Mouse (Mus musculus) gastrocnemius, postnatal 4 days (tissue): Measurements from ENCODE around the gene Grid2. TPM values are rescaled to one million over a fixed set of nuclear protein-coding genes. Genes with fewer than 3 reads are reported as not detected.

Experiments used
- DNase-seq, 2 experiments: peaks; one replicate each; pipeline ENCODE4 v3.0.0; 2021 to 2022; ENCODE audit warnings: low spot score in 2 of 2, mixed read lengths in 2 of 2
- total RNA-seq, 2 experiments: library from RNA; stranded (reverse); gene quantifications; 2 replicates each; pipeline ENCODE4 v1.2.3; 2021

The Grid2 gene
- total RNA-seq, 2 experiments from 2014 or later: 1.2 to 1.6 TPM

DNA sequence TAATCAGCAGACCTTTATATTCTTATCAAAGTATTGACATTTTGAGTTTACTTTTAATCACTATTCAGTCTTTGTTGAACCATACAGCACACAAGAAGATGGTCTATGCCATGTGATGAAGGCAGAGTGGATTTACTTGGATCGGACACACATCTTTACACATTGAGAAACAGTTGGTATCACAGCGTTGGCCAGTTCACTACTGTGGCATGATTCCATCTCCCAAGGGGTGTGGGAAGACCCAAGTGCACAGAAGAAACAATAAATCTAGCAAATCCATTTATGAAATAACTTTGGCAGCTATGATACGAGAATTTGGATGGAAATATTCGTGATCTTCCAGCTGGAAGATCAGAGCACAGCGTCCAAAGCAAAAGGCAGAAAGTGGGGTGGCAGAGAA is 792.3 kb downstream of the Grid2 start:
- DNase-seq: no peak

DNA sequence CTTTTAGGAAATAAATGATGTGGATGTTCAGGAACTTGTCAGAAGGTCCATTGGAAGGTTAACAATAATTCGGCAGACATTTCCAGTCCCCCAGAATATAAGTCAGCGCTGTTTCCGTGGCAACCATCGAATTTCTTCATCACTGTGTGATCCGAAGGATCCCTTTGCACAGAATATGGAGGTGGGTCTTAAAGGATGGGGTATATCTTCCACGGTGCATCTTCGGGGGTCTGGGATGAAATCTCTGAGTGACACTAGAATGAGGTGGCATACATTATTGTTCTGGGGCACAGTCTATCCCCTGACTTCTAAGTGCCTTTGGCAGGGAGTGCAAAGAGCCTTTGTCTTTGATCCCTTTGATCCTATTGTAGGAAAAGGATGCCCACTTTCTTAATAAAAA is 808.2 kb downstream of the Grid2 start:
- DNase-seq: no peak

DNA sequence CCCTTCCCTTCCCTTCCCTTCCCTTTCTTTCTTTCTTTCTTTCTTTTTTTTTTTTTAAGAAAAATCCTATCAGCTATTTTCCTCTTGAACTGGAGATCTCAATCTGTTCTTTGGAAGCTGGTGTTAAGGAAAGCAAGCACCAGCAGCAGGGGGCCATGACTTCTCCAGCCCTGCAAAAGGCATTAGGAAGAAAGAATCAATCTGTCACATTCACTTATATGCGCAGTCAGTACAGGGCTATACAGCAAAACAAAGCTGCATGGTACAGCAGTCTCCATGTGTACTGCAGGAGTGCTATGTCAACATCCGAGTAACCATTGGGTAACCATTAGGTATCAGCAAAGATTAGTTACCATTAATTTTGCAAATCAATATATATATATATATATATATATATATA is 809.0 kb downstream of the Grid2 start:
- no peak for DNase-seq

DNA sequence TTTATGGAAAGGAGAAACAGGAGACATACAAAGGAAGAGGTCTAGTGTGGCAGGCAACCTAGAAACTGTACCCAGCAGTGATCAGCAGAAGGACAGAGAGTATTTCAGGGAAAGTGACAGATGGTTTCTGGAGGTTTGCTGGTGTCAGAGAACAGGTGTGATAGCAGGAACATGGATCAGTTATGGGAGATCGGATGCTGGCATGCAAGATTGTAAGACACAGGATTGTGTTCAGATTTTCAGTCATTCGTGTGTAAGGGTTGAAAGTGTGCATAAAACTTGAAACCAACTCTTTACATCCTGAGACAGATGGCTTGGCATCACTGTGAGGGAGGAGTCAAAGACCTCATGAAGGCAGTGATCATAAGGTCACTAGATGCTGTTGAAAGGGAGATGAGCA is 817.7 kb downstream of the Grid2 start:
- no peak for DNase-seq

DNA sequence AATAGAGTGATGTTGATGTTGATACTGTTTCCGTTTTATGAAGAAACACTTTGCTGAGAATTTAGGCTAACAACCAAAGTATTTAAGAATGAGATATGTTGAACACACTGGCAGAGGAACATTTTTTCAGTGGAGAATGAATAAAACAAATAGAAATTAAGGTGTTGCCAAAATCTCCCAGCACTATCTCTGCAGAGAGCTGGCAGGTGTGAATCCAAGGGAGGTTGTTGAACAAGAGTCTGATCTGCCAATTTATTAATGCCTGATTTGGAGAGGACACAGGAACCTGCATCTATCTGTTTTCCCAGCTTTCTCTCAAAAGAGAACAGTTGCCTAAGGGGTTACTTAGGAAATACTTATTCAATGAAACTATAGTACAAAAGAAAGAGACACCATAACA is 822.2 kb downstream of the Grid2 start:
- no peak for DNase-seq

DNA sequence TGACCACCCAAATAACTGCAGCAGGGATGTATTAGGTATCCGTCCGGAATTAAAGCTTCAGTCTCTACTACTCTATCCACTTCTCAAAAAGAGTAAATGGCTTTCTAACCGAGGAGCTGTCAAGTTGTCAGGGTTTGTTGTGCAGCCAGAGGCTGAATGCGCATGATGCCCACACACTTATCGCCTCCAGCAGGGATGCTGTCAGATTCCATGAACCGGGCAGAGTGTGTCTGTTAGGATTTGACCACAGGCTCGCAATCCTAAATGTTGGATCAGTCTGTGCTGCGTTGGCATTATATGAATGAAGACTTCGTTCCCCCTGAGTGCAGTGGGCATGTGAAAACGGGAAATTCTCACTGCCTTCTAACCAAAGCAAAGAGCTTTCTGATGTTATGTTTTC is 843.0 kb downstream of the Grid2 start:
- DNase-seq: no peak

DNA sequence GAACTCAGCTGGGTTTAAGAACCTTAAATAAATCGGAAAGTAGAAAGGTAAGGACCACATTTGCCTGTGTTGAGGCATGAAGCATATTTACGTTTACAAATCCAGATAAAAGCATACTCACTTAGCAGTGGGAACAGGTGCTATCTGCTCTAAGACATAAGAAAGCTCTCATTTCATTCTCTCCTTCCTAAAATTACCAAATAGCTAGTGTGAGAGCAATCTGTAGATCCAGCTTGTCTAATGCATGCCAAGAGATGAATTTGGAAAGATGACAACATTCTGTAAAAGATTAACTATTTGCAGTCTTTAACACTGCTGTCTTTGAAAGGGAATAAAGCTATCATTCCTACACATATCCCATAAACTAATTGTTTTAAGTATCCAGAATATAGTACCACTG is 858.9 kb downstream of the Grid2 start:
- no peak for DNase-seq

DNA sequence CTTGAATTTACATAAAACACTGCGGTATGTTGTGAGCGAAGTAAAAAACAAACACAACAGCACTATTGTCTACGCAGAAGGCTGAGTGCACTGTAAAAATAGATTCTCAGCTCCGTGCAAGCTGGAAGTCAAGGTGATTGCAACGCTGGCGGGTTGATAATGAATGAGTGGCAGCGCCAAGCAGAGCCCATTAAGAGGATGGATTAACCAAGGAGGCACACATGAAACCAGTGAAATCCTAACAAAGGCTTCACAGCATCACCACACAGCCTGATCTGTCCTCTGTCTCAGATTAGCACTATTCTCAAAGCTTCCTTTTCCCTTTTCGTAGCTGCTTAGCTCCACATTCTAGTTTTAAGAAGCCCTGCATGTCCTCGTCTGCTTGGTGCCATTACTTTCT is 880.6 kb downstream of the Grid2 start:
- no peak for DNase-seq

DNA sequence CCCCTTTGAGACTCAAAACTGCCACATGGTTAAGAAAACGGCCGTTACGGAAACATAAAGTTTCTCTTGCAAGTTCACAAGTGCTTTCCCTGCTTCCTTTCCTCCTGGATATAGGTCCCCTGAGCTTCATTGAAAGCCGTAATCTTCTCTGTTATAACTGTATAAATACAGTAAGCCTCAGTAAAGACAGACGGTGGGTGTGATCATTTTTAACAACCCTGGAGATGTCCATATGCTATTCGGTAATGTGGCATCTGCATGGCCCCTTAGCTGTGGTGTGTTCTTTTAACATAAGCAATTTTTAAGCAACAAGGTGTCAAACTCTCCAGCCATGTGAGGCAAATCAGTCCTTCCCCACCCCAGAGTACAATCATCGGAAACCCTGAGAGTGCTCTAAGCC is 892.9 kb downstream of the Grid2 start:
- no peak for DNase-seq

DNA sequence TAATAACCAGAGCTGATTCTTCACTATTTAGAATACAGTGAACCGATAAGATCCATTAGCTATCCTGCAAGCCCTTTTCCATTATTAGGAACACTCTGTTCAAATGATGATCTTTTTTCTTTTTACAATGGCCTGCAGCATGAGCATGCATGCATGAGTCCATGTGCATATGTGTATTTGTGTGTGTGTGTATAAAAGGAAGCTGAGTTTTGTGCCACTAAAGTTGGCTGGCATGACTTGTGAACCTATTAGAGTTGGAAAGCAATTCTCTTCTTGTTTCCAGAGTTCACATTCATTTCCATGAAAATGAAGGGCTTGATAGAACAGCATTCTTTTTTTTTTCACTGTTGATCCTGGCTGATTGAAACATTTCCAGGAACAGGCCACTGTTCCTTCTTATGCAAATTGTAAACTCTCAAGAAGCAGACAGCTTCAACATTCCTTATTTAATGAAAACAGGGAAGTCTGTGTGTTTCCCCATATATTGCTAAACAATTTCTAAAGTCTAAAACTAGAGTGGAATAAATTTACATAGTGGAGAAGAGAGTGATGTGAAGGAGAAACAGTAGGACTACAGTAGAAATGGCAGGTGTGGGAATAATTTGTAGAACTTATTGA is 919.4 kb downstream of the Grid2 start:
- no peak for DNase-seq

DNA sequence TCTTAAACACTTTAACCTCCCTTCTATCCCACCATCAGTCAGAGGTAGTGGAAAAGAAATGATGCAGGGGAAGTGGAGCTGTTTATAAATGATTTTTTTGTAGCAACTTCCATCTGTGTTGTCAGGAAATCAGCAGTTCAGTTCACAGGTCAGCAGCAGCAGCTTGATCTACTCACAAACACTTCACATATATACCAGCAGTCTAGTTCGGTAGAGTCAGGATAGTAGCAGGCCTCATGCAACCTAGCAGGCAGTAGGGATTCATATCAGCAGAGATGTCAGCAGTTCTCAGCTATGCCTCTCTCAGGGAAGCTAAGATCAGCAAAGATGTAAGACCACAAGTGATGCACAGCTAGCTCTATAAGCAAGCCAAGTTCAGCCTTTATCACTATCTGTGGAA is 938.0 kb downstream of the Grid2 start:
- DNase-seq: no peak

DNA sequence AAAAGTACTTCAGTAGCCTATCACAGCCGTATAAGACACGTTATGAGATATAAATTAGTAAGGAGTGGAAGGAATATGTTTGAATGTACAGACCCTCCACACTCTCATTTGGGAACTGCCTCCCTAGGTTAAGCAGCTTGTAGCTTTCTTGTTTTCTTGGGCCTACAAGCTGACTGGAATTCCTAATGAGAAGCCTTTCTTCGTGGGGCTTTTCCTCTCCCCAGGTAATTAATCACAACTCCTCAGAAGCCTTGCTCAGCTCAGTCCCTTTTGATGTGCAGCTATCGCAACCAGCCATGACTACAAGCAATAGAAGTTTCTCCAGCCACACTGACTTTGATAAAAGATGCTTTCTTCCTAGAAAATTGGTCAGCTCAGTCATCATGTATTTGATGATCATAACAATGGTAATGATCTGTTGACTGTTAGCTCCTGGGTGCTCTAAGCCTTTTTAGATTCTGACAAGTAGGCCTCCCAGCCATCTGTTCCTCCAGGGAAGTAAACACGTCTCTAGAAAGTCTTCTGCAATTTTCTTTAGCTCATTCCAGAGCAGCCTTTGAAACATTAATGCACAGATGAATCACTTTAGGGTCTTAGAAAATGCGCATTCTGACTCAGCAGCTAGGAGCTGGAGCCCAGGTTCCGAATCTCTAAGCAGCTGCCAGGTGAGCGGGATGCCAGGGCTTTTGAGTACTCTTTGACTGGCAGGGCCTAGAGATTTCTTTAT is 946.9 kb downstream of the Grid2 start:
- no peak for DNase-seq

DNA sequence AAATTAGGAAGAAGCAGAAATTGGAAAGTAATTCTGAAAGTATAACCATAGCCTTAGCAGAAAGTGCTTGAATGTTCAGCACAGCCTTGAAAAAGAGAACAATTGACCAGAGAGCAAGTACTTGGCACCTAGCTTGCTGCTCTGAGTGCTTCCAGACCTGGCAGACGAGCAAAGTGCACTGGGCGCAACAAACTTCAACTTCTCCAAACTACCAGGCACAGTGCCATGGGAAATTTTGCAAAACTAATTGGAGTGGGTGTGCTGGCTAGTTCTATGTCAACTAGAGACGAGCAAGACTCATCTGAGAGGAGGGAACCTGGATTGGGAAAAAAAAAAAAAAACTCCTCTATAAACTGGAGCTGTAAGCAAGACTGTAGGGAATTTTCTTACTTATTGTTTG is 980.7 kb downstream of the Grid2 start:
- DNase-seq: peak in 1 of 2 experiments; percentile 33

DNA sequence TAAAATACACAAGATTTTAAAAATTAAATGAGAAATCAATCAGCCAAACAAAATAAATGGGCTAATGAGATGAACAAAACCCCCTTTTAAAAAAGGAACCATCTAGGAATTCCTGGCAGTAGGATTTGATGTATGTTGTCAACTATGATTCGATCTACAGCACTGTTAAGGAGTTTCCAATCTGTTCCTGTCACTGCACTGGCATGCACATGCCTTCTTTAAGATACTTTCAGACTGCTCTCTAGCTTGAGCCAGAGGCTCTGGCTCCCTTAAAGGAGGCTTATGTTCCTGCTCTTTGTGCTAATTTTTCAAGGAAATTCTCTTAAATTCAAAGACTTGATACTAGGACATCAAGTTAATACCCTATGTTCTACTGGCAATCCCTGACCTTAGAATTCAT is 984.9 kb downstream of the Grid2 start:
- no peak for DNase-seq

DNA sequence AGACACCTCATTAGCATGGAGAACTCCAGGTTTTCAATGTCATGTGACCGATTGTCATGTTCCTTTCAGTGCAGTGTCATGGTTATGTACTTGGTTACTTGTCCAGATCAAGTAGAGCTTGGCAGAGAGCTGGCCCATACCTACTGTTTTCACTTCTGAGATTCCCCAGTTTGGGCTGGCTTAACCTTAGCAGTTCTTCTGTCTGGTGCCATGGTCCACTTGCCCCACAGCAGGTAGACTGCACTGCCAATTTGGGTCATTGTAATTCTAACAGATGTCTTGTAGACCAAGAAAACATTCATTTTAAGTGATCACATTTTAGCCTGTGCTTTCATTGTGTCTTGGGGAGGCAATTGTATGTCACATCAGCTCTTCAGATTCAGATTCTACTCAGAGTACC is 990.3 kb downstream of the Grid2 start:
- no peak for DNase-seq

DNA sequence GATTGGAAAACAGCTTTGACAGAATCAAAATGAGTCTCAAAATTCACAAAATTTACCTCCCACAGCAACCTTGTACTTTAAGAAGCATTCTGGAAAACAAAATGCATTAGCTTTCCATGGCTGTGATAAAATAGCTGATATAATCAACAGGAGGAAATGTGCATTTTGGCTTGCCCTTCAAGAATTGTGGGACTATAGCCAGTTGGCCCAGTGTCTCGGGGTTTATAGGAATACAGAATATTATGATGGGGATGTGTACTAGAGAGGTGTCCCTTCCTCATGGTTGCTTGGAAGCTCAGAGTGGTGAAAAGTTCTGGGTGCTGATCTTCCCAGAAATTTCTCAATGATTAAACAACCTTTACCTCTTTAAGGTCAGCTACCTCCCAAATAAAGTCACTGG is 995.4 kb downstream of the Grid2 start:
- DNase-seq: no peak

DNA sequence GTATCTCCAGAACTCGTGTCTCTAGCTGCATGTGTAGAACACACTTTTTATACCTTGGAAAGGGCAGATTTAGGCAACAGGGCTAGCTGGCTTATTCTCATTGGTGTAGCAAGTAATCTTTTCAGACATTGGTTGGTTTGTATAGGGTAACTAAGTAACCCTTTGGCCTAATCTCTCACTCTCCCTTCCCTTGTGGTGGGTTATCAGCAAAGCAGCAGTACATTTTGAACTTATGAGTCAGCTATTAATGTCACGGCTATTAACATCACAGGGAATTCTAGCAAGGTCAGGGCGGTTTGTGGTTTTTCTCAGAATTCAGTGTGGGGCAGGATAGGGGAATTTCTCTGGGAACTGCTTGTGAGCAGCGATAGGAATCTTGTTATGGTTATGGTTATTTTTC is 1007.8 kb downstream of the Grid2 start:
- no peak for DNase-seq

DNA sequence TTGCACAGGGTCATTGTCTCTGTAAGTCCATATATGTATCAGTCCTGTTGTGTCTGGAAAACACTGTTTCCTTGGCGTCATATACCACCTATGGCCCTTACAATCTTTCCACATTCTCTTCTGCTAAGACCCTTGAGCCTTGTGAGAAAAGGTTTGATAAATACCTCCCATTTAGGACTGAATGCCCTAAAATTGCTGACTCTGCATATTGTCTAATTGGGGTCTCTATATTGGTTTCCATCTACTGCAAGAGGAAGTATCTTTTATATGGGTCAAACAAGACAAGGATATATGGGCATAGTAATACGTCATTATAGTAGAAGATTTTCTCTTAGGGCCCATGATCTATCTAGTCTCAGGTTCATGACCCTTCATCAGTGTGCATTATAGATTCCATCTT is 1008.5 kb downstream of the Grid2 start:
- no peak for DNase-seq

DNA sequence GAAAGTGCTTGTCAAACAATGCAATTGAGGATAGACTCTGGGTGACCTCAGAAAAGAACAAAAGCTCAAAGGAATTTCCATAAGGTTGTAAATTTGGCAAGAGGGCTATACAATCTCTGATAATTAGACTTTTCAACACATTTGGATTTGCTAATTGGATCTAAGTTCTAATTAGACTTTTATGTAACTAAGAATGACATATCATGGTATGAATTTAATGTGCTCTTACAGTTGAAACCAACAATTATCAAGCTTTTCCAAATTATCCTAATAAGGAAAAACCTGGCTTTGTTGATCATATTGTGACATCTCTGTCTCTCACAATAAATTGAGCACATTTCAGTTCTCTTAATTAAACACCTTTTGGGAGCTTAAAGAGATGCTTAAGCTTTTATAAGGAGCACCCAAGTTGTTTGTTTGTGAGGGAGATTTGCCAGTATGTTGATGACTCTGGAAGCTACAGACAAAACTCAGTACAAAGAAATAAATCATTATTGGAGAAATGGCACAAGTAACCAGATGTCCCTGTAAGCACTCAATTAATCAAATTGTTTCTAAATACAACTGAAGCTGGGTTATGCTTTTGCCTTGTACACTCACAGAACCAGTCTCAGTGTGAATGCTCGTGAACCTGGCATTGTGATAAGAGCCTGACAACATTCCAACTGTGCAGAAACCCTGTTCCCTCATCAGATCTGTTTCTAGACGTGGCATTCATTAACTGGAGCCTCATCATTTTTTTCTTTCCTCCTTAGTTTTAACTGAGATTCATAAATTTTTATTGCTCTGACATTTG is 1018.8 kb downstream of the Grid2 start:
- no peak for DNase-seq

DNA sequence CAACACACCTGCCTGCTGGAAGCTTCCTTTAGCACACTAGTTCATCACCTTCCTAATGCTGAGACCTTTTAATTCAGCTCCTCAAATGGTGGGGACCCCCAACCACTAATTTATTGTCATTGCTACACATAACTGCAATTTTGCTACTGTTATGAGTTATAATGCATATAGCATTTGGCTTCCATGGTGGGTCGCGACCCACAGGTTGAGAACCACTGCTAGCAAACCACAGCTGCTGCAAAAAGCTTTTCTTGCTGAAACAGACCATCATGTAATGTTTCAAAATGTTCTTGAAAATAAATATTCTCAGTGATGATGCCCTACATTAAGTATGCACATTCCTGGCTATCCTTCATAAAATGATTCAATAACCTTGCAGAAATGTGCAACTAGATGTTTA is 1024.3 kb downstream of the Grid2 start:
- no peak for DNase-seq

DNA sequence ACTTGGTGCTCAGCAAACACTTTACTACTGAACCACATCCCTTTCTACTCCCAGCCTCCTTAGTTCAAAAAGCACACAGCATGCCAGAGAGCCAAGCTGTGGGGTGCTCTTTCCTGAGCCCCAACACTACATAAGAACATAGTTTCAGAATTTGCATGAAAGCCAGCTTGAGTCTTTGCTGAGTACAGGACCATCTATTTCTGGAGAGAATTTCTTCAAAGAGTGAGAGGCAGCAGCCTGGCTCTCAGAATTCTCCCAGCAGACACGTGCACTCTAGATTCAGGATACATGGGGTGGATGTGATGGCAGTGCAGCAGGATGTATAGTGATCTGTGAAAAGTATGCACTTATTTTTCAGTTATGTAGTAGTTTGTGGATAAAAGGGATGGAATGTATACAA is 1038.1 kb downstream of the Grid2 start:
- no peak for DNase-seq

DNA sequence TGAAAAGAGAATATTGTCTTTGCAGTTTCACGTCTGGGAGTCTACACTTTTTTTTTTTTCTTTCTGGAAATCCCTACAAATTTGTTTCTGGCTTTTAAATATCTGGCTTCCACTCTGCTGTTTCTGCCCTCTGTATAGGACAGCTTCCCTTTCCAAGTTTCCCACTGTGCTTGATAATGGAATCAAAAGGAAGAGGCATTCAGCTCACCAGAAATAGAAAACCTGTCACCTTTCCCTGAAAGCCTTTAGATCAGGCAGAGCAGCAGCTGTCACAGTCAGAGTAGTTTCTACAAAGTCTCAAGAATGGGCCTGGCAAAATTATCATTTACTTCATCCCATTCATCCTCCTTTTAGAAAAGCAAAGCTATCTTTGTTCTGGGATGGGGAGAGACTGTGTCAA is 1042.0 kb downstream of the Grid2 start:
- DNase-seq: no peak
